Mouse (Mus musculus) bone marrow macrophage, adult 2 months (primary cell): ENCODE results near the gene Olfr1427.
"Not testable (repeated sequence)": the region's sequence is repeated elsewhere in the genome, so short reads cannot be mapped to it uniquely, and the experiment has no call there.

Source experiments
- CTCF ChIP-seq: IDR thresholded peaks from 2 replicates; pipeline ENCODE4 v1.5.1; 2012; ENCODE audit warnings: low read depth, mild to moderate bottlenecking, low read length, moderate library complexity
- POLR2A ChIP-seq: IDR thresholded peaks from 2 replicates; pipeline ENCODE4 v1.6.1; 2012; ENCODE audit warnings: mild to moderate bottlenecking, low read depth, low read length, borderline replicate concordance

DNA sequence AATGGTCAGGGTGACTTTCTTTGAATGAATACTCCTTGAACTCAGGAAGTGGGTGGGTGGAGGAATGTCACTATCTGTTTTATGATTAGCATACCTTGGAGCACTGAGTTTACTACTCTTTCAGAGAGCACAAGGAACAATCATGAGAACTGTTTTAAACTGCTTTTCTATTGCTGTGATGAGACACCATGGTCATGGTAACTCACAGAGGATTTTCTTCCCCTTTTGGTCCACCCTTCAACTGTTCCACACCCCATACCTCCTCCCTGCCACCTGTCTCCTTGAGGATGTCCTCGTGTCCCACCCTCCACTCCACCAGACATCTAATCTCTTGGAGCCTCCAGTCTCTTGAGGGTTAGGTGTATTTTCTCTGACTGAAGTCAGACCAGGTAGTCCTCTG is 35.3 kb downstream of the Olfr1427 start:
- TF ChIP-seq CTCF, POLR2A: not testable (repeated sequence)
